Mouse (Mus musculus): ENCODE results near the gene Pias4. TPM values are rescaled to one million over a fixed set of nuclear protein-coding genes. Genes with fewer than 3 reads are reported as not detected.
"Not testable (repeated sequence)": the region's sequence is repeated elsewhere in the genome, so short reads cannot be mapped to it uniquely, and the experiment has no call there.

The Pias4 gene
- polyA plus RNA-seq, 1 experiment from 2014 or later: 49.2 TPM

GRCm38 (mm10) chr10:81183805-81184204, 16.1 kb upstream of the Pias4 start, which contains the start of gene 4930442H23Rik:
4930442H23Rik (minus strand) TSS chr10:81183849.
- Histone ChIP-seq H3K27me3 (ENCODE audit: control insufficient read depth, insufficient read depth, low read length) (no peaks in the 10 kb centered on the region), H3K36me3 (ENCODE audit: control insufficient read depth, insufficient read depth, low read length) (peaks cover 73% of the 10 kb centered on the region), H3K4me3 (replicated peaks; ENCODE audit: low read depth, low read length) (peak within 1 kb of the TSS; percentile 63), H3K9me3 (ENCODE audit: control insufficient read depth, low read length) (no peaks in the 10 kb centered on the region), H3K9ac (replicated peaks; ENCODE audit: low read length) (peak within 1 kb of the TSS; percentile 69), H3K27ac (replicated peaks; ENCODE audit: low read depth, low read length) (peak within 1 kb of the TSS; percentile 87), H3K4me2 (ENCODE audit: low read length) (peak within 1 kb of the TSS; percentile 64), H3K4me1 (ENCODE audit: control insufficient read depth, insufficient read depth, low read length) (peaks cover 11% of the 10 kb centered on the region)
- ATAC-seq (ENCODE audit: low FRiP score, low TSS enrichment) (no peak), DNase-seq (no peak)
- WGBS: 85% methylated on average over 5 of the region's 5 CpGs

GRCm38 (mm10) chr10:81182336-81183333, 14.9 kb upstream of the Pias4 start, which contains the start of gene Dapk3:
Dapk3 (plus strand) TSS chr10:81183005.
- Histone ChIP-seq H3K36me3 (ENCODE audit: control insufficient read depth, insufficient read depth, low read length) (peaks cover 80% of the 10 kb centered on the region), H3K9me3 (ENCODE audit: control insufficient read depth, low read length) (no peaks in the 10 kb centered on the region), H3K4me3 (replicated peaks; ENCODE audit: low read depth, low read length) (peak within 1 kb of the TSS; percentile 63), H3K27ac (replicated peaks; ENCODE audit: low read depth, low read length) (peak within 1 kb of the TSS; percentile 87), H3K4me2 (ENCODE audit: low read length) (peak within 1 kb of the TSS; percentile 64), H3K4me1 (ENCODE audit: control insufficient read depth, insufficient read depth, low read length) (peaks cover 15% of the 10 kb centered on the region), H3K9ac (replicated peaks; ENCODE audit: low read length) (peak within 1 kb of the TSS; percentile 69), H3K27me3 (ENCODE audit: control insufficient read depth, insufficient read depth, low read length) (no peaks in the 10 kb centered on the region)
- peak; percentile 99 for DNase-seq
- peak; percentile 96 for ATAC-seq (ENCODE audit: low FRiP score, low TSS enrichment)
- 5% methylated on average over 53 of the region's 53 CpGs for WGBS

GRCm38 (mm10) chr10:81181860-81182259, 14.1 kb upstream of the Pias4 start:
- ATAC-seq (ENCODE audit: low FRiP score, low TSS enrichment); H3K27me3 ChIP-seq (ENCODE audit: control insufficient read depth, insufficient read depth, low read length); DNase-seq; H3K4me2 ChIP-seq (ENCODE audit: low read length); H3K9ac ChIP-seq (replicated peaks; ENCODE audit: low read length); H3K4me3 ChIP-seq (replicated peaks; ENCODE audit: low read depth, low read length); H3K9me3 ChIP-seq (ENCODE audit: control insufficient read depth, low read length): not testable (repeated sequence)
- 82% methylated on average over 12 of the region's 12 CpGs for WGBS
- Histone ChIP-seq H3K36me3 (ENCODE audit: control insufficient read depth, insufficient read depth, low read length) (peaks cover 77% of the 10 kb centered on the region), H3K4me1 (ENCODE audit: control insufficient read depth, insufficient read depth, low read length) (peaks cover 19% of the 10 kb centered on the region), H3K27ac (replicated peaks; ENCODE audit: low read depth, low read length) (peak overlapping the region; percentile 64; the same call in 1 of the 2 replicates)

DNA sequence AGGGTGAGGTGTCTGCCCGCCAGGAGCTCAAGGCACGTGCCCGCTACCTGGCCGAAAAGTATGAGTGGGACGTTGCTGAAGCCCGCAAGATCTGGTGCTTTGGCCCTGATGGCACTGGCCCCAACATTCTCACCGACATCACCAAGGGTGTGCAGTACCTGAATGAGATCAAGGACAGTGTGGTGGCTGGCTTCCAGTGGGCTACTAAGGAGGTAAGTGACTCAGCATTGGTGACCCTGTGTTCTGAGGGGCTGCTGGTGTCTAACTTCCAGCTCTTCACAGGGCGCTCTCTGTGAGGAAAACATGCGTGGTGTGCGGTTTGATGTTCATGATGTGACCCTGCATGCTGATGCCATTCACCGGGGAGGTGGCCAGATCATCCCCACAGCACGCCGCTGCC, 13.2 kb upstream of the Pias4 start:
- H3K27me3 ChIP-seq (ENCODE audit: control insufficient read depth, insufficient read depth, low read length): no peaks in the 10 kb centered on the region
- H3K36me3 ChIP-seq (ENCODE audit: control insufficient read depth, insufficient read depth, low read length): peaks cover 71% of the 10 kb centered on the region
- peaks cover 19% of the 10 kb centered on the region for H3K4me1 ChIP-seq (ENCODE audit: control insufficient read depth, insufficient read depth, low read length)
- H3K27ac ChIP-seq (replicated peaks; ENCODE audit: low read depth, low read length): no peak overlapping the region
- DNase-seq: no peak
- H3K9ac ChIP-seq (replicated peaks; ENCODE audit: low read length): no peak overlapping the region
- no peak for ATAC-seq (ENCODE audit: low FRiP score, low TSS enrichment)
- no peaks in the 10 kb centered on the region for H3K9me3 ChIP-seq (ENCODE audit: control insufficient read depth, low read length)
- 93% methylated on average over 13 of the region's 13 CpGs for WGBS
- H3K4me2 ChIP-seq (ENCODE audit: low read length): no peak overlapping the region
- no peak overlapping the region for H3K4me3 ChIP-seq (replicated peaks; ENCODE audit: low read depth, low read length)

- Histone ChIP-seq H3K36me3 (ENCODE audit: control insufficient read depth, insufficient read depth, low read length) (peaks cover 59% of the 10 kb centered on the region), H3K9ac (replicated peaks; ENCODE audit: low read length) (no peak overlapping the region), H3K27ac (replicated peaks; ENCODE audit: low read depth, low read length) (no peak overlapping the region), H3K9me3 (ENCODE audit: control insufficient read depth, low read length) (no peaks in the 10 kb centered on the region), H3K4me1 (ENCODE audit: control insufficient read depth, insufficient read depth, low read length) (peaks cover 24% of the 10 kb centered on the region), H3K4me3 (replicated peaks; ENCODE audit: low read depth, low read length) (no peak overlapping the region), H3K27me3 (ENCODE audit: control insufficient read depth, insufficient read depth, low read length) (no peaks in the 10 kb centered on the region), H3K4me2 (ENCODE audit: low read length) (no peak overlapping the region)
- 90% methylated on average over 32 of the region's 32 CpGs for WGBS
- DNase-seq (no peak), ATAC-seq (ENCODE audit: low FRiP score, low TSS enrichment) (no peak)
Measured at GRCm38 (mm10) chr10:81179451-81180342, 12.0 kb upstream of the Pias4 start.

GRCm38 (mm10) chr10:81178927-81179326, 11.2 kb upstream of the Pias4 start:
- Histone ChIP-seq H3K9ac (replicated peaks; ENCODE audit: low read length) (no peak overlapping the region), H3K4me2 (ENCODE audit: low read length) (no peak overlapping the region)
- 96% methylated on average over 11 of the region's 11 CpGs for WGBS

DNA sequence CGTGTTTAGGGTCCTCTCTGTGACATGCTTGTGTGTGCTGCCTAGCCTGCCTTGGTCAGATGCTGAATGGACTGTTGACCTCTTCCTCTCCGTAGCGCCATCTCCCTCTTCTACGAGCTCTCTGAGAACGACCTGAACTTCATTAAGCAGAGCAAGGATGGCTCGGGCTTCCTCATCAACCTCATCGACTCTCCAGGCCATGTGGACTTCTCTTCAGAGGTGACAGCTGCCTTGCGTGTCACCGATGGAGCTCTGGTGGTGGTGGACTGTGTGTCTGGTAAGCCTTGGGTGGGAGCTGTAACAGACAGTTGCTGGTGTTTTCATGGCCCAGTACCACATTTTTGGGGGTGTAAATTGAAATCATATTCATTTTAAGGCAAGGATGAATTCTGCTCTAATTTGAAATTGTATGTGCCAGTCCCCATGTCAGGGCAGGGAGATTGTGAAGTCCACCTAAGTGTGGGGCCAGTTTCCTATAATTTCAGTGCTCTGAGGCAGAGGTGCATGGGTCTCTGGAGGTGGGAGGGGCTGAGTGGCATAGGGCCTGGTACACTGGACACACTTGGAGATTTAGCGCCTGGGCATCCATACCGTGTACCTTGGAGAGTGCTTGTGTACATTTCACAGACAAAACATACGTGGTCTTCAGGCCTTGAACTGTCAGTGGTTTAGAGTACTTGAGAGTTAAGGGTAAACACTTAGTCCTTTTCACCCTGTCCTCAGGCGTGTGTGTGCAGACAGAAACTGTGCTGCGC, 10.4 kb upstream of the Pias4 start:
- no peaks in the 10 kb centered on the region for H3K9me3 ChIP-seq (ENCODE audit: control insufficient read depth, low read length)
- ATAC-seq (ENCODE audit: low FRiP score, low TSS enrichment): no peak
- H3K9ac ChIP-seq (replicated peaks; ENCODE audit: low read length): peak overlapping the region; percentile 96
- 74% methylated on average over 14 of the region's 14 CpGs for WGBS
- H3K36me3 ChIP-seq (ENCODE audit: control insufficient read depth, insufficient read depth, low read length): peaks cover 52% of the 10 kb centered on the region
- H3K4me2 ChIP-seq (ENCODE audit: low read length): peak overlapping the region; percentile 94
- H3K27me3 ChIP-seq (ENCODE audit: control insufficient read depth, insufficient read depth, low read length): no peaks in the 10 kb centered on the region
- H3K4me1 ChIP-seq (ENCODE audit: control insufficient read depth, insufficient read depth, low read length): peaks cover 30% of the 10 kb centered on the region
- DNase-seq: no peak
- H3K4me3 ChIP-seq (replicated peaks; ENCODE audit: low read depth, low read length): peak overlapping the region; percentile 95
- H3K27ac ChIP-seq (replicated peaks; ENCODE audit: low read depth, low read length): no peak overlapping the region

More at GRCm38 (mm10) chr10:81178927-81179326, 11.2 kb upstream of the Pias4 start:
- no peaks in the 10 kb centered on the region for H3K27me3 ChIP-seq (ENCODE audit: control insufficient read depth, insufficient read depth, low read length)
- H3K36me3 ChIP-seq (ENCODE audit: control insufficient read depth, insufficient read depth, low read length): peaks cover 52% of the 10 kb centered on the region
- DNase-seq: no peak
- peaks cover 29% of the 10 kb centered on the region for H3K4me1 ChIP-seq (ENCODE audit: control insufficient read depth, insufficient read depth, low read length)
- no peak overlapping the region for H3K27ac ChIP-seq (replicated peaks; ENCODE audit: low read depth, low read length)
- H3K9me3 ChIP-seq (ENCODE audit: control insufficient read depth, low read length): no peaks in the 10 kb centered on the region
- H3K4me3 ChIP-seq (replicated peaks; ENCODE audit: low read depth, low read length): no peak overlapping the region
- no peak for ATAC-seq (ENCODE audit: low FRiP score, low TSS enrichment)

DNA sequence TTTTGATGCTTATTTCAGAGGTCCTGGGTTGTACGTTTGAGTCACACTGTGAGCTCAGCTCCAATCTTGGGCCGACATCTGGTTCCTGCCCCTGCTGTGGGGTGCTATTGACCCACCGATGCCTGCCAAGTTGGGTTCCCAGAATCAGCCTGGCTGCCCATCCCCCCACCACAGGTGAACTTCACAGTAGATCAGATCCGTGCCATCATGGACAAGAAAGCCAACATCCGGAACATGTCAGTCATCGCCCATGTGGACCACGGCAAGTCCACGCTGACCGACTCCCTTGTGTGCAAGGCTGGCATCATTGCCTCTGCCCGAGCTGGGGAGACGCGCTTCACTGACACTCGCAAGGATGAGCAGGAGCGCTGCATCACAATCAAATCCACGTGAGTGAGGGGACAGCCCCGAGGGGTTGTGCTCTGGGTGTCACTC, 9.8 kb upstream of the Pias4 start:
- H3K27me3 ChIP-seq (ENCODE audit: control insufficient read depth, insufficient read depth, low read length): no peaks in the 10 kb centered on the region
- peak overlapping the region; percentile 98; the same call in 1 of the 2 replicates for H3K27ac ChIP-seq (replicated peaks; ENCODE audit: low read depth, low read length)
- peak overlapping the region; percentile 94 for H3K4me2 ChIP-seq (ENCODE audit: low read length)
- DNase-seq (no peak), ATAC-seq (ENCODE audit: low FRiP score, low TSS enrichment) (no peak)
- peaks cover 30% of the 10 kb centered on the region for H3K4me1 ChIP-seq (ENCODE audit: control insufficient read depth, insufficient read depth, low read length)
- no peaks in the 10 kb centered on the region for H3K9me3 ChIP-seq (ENCODE audit: control insufficient read depth, low read length)
- H3K4me3 ChIP-seq (replicated peaks; ENCODE audit: low read depth, low read length): peak overlapping the region; percentile 95
- 14% methylated on average over 16 of the region's 16 CpGs for WGBS
- H3K36me3 ChIP-seq (ENCODE audit: control insufficient read depth, insufficient read depth, low read length): peaks cover 52% of the 10 kb centered on the region
- H3K9ac ChIP-seq (replicated peaks; ENCODE audit: low read length): peak overlapping the region; percentile 96
